Mouse (Mus musculus): ENCODE results near the gene Ciapin1. TPM values are rescaled to one million over a fixed set of nuclear protein-coding genes. Genes with fewer than 3 reads are reported as not detected.

Gene Ciapin1
- polyA plus RNA-seq, 1 experiment, result 268 TPM

DNA sequence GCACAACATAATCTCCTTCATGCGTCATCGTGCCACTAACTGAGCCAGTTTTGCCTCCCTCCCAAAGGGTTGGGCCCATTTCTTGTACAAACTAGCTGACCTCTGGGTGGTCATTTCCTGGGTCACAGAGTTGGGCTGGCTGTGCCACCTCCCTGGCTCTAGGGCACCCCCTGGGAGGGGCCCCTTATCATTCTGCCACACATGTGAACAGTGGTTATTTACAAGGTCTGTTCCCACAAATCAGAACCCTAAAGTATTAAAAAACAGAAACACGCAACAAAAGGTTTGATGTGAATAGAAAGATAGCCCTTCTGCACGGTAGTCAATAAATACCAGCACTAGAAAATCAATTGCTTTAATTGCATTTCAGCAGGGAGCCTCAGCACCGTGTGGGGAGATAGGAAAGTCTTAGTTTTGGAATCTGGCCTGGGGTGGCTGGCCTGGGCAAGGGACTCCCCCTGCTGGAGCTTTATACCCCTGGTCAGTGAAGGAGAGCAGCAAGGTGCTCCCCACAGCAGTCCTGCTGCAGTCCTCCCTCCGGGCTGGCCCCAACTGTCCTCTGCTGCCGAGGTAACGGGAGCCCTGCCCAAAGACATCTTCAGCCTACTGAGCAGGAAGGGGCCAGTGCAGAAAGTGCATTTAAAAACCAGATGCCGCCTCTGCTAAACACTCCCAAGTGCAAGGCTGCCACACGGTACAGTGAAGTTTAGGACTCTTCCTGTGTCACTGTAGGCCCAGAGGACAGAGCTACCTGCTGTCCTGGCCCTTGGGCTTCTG lies 25.9 kb upstream of the Ciapin1 start:
- no peak for TF ChIP-seq GATA1 (IDR thresholded peaks at IDR 0.05; ENCODE audit: low read length)

DNA sequence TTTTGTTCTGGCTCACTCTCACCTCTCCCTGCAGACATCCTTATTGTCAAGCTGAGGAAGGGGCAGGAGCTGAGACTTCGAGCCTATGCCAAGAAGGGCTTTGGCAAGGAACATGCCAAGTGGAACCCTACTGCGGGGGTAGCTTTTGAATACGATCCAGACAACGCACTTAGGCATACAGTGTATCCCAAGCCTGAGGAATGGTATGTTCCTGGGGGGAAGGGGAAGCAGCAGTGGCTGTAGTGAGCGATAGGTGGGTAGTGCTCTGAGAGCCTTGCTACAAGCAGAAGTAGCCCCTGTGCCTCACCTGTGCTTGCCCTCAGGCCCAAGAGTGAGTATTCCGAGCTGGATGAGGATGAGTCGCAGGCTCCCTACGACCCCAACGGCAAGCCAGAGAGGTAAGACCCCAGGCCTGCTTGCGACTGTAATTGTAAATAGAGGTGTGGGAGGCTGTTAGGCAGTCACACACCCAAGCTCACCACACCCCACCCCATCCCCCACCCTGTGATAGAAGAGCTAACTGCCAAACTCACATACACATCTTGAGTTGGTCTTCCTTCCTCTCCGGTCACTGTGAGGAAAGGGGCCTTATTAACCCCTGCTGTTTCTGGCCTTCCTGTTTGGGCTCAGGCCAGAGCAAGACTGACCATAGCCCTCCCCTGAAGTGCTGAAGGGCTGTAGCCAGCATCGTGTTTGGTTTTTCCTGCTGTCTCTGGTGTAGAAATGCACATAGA lies 24.5 kb upstream of the Ciapin1 start:
- TF ChIP-seq GATA1 (IDR thresholded peaks at IDR 0.05; ENCODE audit: low read length), result no peak

DNA sequence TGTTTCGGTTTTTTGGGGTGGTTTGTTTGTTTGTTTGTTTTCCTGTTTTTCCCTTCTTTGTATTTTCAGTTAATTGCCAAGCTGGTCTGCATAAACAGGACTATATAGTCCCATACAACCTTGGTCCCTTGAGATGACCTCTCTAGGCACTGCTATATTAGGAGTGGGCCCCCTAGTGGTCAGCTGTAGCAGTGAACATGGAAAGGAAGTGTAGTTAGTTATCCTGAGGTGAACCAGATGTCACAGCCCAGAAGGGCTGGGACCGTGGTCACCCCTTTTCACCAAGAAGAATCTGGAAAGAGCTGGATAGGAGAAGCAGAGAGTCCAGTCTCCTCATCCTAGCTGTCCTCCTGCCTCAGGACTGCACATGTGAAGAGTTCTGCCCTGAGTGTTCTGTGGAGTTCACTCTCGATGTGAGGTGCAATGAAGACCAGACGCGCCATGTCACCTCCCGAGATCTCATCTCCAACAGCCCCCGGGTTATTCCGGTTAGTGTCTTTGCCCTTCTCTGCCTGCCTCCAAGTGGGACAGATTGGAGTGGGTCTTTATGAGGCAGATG lies 23.3 kb upstream of the Ciapin1 start:
- TF ChIP-seq GATA1 (IDR thresholded peaks at IDR 0.05; ENCODE audit: low read length), result no peak

DNA sequence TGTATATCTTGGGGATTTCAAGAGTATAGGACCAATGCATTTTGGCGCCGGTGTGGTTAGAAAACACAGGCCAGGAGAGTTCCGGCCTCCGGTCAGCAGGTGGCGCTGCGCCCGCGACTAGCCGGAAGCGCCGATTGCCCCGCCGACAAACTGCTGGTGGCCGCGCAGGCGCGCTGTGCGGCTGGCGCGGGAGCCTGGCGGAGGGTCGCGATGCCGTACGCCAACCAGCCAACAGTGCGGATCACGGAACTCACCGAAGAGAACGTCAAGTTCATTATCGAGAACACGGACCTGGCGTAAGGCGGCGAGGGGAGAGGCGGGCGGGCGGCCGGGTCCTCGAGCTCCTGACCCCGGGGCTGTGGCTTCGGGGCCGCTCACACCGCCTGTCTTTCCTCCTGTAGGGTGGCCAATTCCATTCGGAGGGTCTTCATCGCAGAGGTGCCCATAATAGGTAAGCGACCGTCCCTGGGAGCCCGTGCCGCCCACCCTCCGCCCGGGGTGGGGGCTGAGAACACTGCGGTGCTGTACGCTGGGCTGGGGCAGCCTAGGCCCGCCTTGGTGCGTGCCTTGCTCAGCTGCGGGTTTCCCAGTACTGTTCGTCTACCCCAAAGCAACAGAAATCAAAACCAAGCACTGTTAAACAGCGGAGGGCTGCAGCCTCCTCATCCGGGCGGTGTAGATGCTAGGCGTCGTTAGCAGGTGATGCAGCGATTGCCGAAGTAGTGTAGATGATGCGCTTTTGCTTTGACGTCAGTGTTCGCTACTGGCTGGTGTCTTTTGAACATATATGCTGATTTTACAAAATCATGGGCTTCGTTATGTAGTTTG lies 19.4 kb upstream of the Ciapin1 start, which contains the start of gene Polr2c:
Gene Polr2c, plus strand, starts transcription at position 105 of the 828 bp plus-strand sequence.
- no peak for TF ChIP-seq GATA1 (IDR thresholded peaks at IDR 0.05; ENCODE audit: low read length)

DNA sequence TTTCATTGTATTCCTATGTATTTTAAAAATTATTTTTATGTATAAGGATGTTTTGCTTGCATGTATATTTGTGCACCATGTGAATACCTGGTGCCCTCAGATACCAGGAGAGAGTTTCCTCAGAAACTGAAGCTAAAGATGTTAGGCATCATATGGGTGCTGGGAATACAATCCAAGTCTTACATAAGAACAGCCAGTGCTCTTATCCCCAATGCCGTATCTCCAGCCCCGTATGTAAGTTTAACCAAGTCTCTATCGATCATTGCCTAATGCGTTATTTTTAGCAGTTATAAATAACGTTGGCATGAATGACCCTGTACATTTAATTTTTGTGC lies 18.8 kb upstream of the Ciapin1 start:
- no peak for TF ChIP-seq GATA1 (IDR thresholded peaks at IDR 0.05; ENCODE audit: low read length)

DNA sequence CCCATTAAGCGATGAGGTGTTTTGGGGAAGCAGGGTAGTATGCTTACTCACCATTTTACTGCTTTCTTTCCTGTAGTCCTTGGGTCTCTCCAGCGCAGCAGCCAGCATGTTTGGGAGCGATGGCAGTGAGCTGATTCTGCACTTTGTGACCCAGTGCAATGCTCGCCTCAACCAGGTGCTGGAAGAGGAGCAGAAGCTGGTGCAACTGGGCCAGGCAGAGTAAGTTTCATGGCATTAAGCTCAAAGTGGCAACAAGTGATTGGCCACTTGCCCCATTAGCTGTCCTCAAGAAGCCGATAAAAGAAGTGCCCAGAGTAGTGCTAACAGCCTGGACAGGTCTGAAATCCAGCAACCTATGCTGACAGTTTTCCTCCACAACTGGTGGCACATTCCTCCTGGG lies 11.9 kb upstream of the Ciapin1 start:
- TF ChIP-seq GATA1 (IDR thresholded peaks at IDR 0.05; ENCODE audit: low read length), result no peak

DNA sequence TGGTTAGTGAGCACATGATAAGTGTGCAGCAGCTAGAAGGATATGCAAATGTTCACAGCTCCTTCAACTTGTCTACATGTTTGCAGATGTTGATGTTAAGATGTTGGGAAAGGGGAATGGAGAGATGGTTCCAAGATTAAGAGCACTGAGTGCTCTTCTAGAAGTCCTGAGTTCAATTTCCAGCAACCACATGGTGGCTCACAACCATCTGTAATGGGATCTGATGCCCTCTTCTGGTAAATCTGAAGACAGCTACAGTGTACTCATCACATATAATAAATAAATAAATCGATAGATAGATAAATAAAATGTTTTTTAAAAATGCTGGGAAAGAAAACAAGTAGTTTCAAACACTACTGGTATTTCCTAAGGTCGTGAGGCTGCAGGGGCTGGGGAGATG lies 3.0 kb upstream of the Ciapin1 start:
- TF ChIP-seq GATA1 (IDR thresholded peaks at IDR 0.05; ENCODE audit: low read length), result no peak

DNA sequence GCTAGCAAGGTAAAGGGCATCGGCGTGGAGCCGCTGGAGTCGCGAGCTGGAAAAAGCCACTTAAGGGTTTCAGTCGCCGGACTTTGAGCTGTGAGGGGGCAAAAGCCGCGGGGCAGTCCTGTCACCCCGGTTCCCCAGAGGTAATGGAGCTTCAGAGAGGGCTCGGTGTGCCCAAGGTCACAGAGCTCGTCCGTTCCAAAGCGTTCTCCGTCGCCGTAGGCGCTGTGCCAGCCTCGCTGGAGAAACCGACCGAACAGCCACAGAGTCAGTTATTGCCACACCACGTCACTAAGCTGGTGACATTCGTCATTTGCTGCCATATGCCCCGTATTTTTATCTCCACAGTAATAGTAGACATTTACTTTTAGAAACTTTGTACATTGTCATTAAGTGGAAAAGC lies 442 bp upstream of the Ciapin1 start:
- TF ChIP-seq GATA1 (IDR thresholded peaks at IDR 0.05; ENCODE audit: low read length), result no peak

DNA sequence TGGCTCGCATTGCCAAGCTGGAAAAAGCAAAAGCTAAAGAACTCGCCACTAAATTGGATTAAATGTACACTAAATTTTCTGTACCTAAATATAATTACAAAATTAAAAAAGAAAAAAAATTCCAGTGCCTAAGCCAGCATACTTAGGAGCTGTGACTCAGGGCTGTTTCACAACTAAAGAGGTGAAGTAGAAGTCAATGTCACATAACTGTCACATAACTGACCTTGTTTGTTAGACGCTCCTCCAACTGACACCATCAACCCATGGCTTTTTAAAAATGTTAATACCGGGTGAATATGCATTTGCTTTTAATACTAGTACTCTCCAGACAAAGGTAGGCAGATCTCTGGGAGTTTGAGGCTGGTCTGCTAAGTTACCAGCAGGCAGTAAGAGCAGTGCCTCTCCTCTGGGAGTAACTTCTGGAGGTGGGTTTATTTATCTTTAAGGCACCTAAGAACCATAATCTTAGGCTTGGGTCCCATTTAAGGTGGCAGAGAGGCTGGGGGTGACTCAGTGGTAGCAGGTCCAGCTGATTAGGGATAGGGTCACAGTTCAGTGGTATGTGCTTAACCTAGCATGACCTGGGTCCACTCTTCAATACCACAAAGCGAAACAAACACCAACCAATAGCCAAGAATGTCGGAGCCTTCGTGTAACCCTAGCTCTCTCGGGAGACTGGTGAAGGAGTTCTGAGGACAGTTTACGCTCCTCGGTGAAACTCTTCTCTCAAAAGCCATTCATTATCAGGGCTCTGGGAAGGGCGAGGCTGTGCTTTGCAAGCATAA lies 1.5 kb downstream of the Ciapin1 start:
- TF ChIP-seq GATA1 (IDR thresholded peaks at IDR 0.05; ENCODE audit: low read length), result no peak

DNA sequence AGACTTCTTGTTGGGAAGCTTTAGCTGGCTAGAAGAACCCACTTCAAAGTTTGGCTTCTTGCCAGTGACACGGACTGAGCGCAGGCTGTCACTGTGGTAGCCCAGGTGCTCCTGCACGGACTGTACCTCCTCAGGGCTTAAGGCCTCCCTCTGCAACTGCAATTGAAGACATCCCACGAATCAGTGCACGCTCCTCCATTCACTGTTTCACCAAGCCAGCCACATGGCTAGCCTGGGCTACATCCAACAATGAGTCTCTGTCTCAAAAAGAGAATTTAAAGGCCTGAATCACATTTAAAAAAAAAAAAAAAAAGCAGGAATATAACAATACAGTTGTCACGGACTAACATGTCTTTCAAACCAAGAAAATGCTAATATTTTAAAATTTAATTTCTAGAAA lies 9.9 kb downstream of the Ciapin1 start:
- TF ChIP-seq GATA1 (IDR thresholded peaks at IDR 0.05; ENCODE audit: low read length), result no peak

DNA sequence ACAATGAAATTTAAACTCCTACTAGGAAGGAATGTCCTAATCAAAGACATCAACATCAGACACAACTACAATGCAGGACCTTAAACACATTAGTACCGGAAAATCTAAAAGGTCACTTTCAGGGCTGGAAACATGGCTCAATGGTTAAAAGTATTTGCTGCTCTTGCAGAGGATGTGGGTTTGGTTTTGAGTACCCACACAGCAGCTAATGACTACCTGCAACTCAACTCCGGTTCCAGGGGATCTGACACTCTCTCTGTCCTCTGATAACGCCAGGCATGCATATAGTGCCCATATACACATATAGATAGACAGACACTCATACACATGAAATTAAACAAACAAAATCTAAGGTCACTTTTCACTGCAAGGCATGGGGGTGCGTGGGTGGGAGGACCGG lies 11.9 kb downstream of the Ciapin1 start:
- no peak for TF ChIP-seq GATA1 (IDR thresholded peaks at IDR 0.05; ENCODE audit: low read length)

DNA sequence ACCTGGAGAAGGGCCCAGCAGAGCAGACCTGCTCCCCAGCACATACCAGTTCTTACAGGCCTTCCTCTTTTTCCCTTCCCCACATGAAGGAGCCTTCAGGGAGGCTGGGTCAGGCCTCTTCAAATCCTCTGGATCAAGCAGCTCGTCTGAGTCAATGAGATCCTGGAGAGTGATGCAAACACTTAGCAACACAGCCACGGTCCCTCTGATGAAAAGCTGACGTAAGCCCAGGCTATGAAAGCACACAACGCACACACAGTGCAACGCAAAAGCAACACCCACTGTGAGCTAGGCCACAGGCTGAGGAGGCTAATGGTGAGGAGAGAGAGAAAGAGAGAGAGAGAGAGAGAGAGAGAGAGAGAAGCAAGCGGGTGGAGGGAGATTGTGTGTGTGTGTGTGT lies 13.0 kb downstream of the Ciapin1 start:
- TF ChIP-seq GATA1 (IDR thresholded peaks at IDR 0.05; ENCODE audit: low read length), result no peak

DNA sequence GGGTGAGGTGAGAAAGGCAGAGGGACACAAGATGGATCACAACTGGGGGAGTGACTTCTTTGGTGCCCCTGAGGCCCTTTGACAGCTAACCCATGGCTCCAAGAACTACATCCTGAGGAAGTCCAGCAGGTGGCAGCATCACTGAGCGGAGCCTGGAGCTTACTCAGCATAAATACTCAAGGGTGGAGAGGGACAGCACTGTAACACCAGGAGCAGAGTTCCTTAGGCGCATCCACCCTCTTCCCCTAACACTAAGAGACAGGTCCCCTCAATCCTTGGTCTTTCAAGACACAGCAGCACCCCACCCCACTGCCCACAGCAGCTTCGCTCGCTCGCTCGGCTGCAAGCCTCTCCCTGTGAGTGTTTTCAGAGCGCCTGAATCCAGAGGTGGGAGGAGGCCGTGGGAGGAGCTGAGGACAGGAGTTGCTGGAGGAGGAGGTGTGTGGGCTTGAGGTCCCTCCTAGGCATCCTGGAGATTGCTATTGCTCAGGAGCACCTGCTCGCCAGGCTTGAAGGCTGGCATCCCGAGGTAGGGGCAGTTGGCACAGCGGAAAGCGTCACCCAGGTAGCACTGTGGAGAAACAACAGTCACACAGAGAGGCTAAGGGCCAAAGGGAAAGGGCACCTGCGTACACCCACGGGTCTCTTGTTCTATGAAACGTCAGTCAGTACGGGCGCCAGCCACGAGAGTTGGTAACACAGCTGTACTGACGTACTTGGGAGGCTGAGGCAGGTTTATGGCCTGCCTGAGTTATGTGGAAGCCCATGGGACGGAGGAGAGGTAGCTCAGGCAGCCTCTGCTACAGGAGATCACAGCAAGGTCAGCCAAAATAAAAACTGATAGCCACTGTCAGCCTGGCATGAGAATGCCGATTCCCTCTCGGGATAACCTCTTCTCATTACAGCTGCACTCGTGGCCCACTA lies 15.3 kb downstream of the Ciapin1 start:
- TF ChIP-seq GATA1 (IDR thresholded peaks at IDR 0.05; ENCODE audit: low read length), result no peak

DNA sequence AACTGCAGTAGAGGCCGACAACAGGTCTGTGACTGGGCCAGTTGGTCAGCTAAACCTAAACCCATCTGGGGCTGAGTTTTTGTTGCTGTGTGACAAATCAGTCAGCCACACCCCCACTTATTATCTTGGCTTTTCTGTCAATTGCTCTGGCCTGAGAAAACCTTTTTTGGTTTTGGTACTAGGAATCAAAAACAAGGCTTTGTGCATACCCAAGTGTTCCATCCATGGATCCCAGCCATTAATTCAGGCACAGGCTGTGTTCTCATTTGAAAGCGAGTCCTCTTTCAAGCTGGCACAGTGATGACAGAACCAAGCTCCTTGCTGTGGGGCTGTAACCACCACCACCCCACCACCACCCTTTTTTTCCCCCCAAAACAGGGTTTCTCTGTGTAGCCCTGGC lies 16.8 kb downstream of the Ciapin1 start:
- TF ChIP-seq GATA1 (IDR thresholded peaks at IDR 0.05; ENCODE audit: low read length), result no peak

All from G1E-ER4 (cell line).